Mouse (Mus musculus) bone marrow macrophage, adult 2 months (primary cell): ENCODE measurements at regions not wholly inside any gene's neighbourhood (a gene's known extent, or its start where the extent isn't known, plus 50 kb on each side); places are given as distances from the start of the nearest gene placed in this dataset.
"Not testable (repeated sequence)": the region's sequence is repeated elsewhere in the genome, so short reads cannot be mapped to it uniquely, and the experiment has no call there.

Experiments
- H3K27ac ChIP-seq: 2 replicates; pipeline ENCODE4 v1.5.1; 2012; ENCODE audit warnings: low read depth, low read length; ENCODE audit not compliant: insufficient read depth
- H3K4me1 ChIP-seq: 2 replicates; pipeline ENCODE4 v1.6.1; 2012; ENCODE audit warnings: low read length; ENCODE audit not compliant: control insufficient read depth, insufficient read depth
- H3K4me3 ChIP-seq: 2 replicates; pipeline ENCODE4 v1.5.1; 2012; ENCODE audit warnings: mild to moderate bottlenecking, low read length, moderate library complexity; ENCODE audit not compliant: insufficient read depth
- CTCF ChIP-seq: IDR thresholded peaks from 2 replicates; pipeline ENCODE4 v1.5.1; 2012; ENCODE audit warnings: low read depth, mild to moderate bottlenecking, low read length, moderate library complexity
- POLR2A ChIP-seq: IDR thresholded peaks from 2 replicates; pipeline ENCODE4 v1.6.1; 2012; ENCODE audit warnings: mild to moderate bottlenecking, low read depth, low read length, borderline replicate concordance

DNA sequence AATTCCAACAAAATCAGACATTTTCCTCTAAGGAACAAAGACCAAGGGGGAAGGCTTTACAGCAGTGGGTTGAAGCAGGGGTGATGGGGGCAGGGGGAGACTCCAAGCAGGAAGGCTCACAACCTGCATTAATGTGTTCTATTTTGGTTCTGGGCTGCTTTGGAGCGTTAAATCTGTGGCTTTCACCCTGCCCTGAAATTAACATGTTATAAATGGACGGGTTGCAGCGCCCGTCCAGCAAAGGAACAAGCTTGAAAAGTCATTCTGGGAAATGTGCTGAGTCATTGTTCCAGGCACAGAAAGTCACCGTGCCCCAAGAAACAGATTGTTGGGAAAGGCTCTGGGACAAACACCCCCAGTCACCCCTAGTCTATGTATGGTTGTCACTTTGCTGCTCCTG is 127.2 kb upstream of the Gmds start:
- TF ChIP-seq POLR2A (no peak), CTCF (no peak)
- peaks cover 5% of the 10 kb centered on the region; the same call in 1 of the 2 replicates for H3K4me1 ChIP-seq

DNA sequence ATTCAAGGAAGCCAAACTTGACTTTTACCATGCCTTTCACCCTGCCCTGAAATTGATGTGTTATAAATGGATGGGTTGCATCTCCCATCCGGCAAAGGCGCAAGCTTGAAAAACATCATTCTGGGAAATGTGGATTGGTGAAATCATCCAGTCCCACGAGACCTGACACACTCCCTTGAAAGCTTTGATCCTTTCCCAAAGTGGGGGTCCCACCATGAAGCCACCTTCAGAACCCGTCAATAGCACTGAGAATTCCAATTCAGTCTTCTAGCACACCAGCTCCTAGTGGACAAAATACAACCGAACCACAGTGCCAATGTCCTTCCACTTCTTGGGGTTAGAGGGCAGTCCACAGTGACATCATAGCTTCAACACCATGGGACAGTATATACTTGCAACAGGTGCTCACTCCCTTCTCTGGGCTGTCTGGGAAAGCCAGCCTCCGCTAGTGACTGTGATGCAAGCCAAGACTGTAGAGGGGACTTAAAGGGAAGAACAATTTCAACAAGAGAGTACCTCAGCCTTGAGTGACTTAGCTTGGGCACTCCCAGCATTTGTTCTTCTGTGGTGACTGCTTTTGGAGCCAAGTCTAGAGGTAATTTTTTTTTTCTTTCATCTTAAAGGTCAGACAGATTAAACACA is 126.6 kb upstream of the Gmds start:
- Histone ChIP-seq H3K27ac (no peak overlapping the region), H3K4me1 (peaks cover 5% of the 10 kb centered on the region; the same call in 1 of the 2 replicates), H3K4me3 (no peak overlapping the region)
- TF ChIP-seq POLR2A (no peak), CTCF (no peak)

More for the DNA sequence above, 127.2 kb upstream of the Gmds start:
- Histone ChIP-seq H3K4me3 (no peak overlapping the region), H3K27ac (no peak overlapping the region)

DNA sequence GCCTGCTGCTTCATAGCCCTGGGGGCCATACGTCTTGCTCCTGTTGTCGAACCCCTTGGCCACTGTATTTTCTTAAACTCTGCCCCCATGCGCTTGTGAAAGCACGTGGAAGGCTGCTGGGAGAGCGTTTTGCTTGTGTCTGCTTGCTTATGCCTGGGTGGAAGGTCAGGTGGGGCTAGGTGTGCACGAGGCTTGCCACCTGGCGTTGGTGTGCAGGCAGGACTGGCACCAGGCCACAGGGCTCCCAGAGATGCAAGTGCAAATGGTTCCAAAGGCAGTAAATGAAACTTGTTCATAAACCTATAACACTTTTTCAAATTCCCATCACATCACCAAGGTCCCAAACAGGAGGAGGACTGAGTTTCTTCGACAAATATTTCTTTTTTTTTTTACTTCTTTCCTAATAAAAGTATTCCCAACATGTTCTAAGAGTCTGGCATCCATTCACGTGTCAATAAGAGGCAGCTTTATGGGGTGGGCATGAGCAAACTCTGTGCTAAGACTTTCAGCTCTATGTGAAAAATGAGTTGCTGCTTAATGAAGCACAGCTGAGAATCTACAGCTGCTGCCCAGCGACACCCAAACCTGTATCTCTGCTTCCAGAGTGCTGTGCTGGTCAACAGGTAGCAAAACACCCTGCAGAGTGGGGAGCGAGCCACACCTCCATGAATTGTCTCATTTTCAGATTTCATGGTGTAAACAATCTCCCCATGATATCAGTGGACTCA is 116.0 kb upstream of the Gmds start:
- Histone ChIP-seq H3K4me3 (no peak overlapping the region), H3K4me1 (no peaks in the 10 kb centered on the region), H3K27ac (no peak overlapping the region)
- TF ChIP-seq POLR2A (no peak), CTCF (no peak)

DNA sequence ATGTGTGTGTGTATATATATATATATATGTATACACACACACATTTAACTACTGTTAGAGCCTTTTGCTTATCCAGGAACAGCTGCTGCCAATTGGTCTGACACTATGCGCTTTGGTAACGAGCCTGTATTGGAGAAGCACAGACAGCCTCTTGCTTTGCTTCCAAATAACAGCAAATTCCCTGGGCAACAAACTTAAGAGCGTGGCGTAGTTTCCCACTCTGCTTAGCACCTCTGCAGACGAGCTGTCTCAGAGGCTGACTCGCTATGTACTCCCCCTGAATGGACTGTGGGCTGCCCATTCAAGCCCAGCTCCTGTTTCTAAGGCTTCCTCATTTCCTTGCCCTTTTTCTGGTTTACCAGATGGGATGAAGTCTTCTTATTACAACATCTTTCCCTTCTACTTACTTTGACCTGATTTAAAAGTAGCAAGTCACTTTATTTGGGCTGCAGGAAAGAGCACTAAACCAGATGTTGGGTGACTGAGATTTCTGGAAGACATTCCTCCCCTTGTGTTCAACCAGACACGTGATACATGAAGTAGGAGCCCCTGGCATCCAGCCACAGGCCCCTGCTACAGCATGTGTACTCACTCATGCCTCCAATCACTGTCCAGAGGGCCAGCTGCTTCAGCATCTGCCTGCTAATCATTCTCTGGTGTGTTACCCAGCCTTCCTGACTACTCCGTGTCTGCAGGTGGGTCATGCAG is 111.3 kb upstream of the Gmds start:
- TF ChIP-seq CTCF (no peak), POLR2A (no peak)
- Histone ChIP-seq H3K27ac (no peak overlapping the region), H3K4me3 (no peak overlapping the region), H3K4me1 (no peaks in the 10 kb centered on the region)

DNA sequence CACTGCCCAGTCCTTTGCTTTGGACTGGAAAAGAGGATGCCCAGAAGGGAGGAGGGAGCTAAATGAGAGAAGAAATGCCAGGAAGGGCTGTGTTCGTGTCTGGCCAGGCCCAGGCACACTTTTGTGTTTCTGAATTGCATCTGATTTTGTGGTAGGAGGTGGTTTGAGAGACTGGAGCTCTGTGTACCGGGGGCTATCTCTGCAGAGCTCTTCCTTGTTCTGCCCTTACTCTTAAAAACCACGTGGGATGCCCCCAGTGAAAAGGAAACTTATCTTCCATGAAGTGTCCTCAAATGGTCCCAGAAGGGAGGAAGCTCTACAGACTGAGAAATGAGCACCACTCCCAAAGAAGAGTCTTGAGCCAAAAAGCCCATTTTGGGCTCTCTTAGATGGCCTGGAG is 106.0 kb upstream of the Gmds start:
- H3K4me1 ChIP-seq, result no peaks in the 10 kb centered on the region
- H3K27ac ChIP-seq, result no peak overlapping the region
- no peak overlapping the region for H3K4me3 ChIP-seq
- TF ChIP-seq POLR2A, result no peak
- no peak for TF ChIP-seq CTCF

DNA sequence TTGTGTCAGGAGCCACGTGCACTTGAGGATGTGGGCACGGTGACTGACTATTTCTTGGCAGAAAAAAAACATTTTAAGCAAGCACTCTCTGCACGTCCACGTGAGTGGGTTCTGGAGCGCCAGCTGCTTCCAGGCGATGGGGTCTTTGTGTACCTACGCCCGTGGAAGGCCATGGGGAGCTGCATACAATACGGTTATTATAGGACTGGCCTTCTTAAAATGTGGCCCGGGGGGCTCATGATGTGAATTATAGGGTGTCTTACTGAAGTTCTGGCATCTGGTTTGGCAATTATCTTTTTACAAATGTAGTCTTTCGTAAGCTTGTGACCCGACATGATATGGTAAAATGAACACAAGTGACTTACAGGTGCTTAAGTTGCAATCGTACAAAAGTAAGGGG is 103.5 kb upstream of the Gmds start:
- Histone ChIP-seq H3K27ac (no peak overlapping the region), H3K4me3 (no peak overlapping the region), H3K4me1 (no peaks in the 10 kb centered on the region)

DNA sequence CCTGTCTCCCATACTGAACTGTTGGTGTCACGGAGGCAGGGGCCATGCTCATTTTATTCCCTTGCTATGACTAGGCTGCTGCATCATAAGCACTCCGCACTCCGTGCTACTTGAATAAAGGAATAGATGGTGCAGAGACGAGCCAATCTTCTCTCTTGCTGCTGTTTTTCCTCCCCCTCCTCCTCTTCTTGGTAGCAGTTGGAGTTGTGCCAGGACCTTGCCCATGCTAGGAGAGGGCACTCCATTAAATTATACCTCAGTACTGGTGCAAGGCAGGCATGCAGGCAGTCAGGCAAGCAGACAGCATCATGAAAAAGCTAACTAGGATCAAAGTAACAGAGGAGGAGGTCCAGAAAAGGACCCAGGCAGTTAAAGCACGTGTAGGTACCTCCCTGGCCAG is 96.6 kb upstream of the Gmds start:
- Histone ChIP-seq H3K4me3 (no peak overlapping the region), H3K27ac (no peak overlapping the region), H3K4me1 (no peaks in the 10 kb centered on the region)
- TF ChIP-seq CTCF (no peak), POLR2A (no peak)

More for the DNA sequence above, 103.5 kb upstream of the Gmds start:
- TF ChIP-seq CTCF, result no peak
- TF ChIP-seq POLR2A, result no peak

DNA sequence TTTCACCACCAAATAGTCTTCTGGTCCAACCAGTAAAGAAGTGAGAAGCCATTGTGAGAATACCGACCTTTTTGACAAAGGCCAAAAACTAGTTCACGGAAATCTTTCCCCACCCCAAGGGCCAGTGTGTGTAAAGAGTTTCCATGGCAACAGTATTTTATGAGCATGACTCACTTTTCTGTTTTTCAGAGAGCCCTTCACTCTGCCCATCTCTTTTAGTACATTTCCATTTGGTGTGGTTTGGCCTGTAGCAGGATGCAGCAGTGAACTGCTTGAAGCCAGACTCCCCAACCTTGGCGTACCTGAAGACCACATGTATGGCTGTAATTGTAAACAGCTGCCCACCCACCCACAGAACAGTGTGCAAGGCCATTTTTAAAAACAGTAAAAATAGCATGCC is 89.9 kb upstream of the Gmds start:
- TF ChIP-seq POLR2A (no peak), CTCF (no peak)
- Histone ChIP-seq H3K4me3 (no peak overlapping the region), H3K4me1 (no peaks in the 10 kb centered on the region; the same call in 1 of the 2 replicates), H3K27ac (no peak overlapping the region)

DNA sequence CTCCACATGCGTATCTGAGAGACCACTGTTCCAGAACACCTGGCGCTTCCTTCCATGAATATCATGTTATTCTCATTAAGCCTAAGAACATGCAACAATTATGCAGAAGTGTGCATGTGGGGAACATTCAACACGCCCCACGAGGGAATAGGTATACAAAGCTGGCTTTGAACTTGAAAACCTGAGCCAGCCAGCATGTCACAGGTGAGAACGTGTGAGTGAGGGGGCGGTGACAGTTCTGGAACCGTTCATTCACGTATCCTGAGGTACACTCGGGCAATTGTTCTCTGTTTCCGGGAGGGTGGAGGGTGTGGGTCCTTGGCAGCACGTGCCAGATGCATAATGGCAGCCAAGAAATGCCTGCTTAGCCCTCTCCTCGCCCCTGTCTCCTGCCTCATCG is 88.4 kb upstream of the Gmds start:
- Histone ChIP-seq H3K27ac (no peak overlapping the region), H3K4me1 (no peaks in the 10 kb centered on the region; the same call in 1 of the 2 replicates), H3K4me3 (no peak overlapping the region)
- TF ChIP-seq POLR2A, result no peak
- no peak for TF ChIP-seq CTCF

DNA sequence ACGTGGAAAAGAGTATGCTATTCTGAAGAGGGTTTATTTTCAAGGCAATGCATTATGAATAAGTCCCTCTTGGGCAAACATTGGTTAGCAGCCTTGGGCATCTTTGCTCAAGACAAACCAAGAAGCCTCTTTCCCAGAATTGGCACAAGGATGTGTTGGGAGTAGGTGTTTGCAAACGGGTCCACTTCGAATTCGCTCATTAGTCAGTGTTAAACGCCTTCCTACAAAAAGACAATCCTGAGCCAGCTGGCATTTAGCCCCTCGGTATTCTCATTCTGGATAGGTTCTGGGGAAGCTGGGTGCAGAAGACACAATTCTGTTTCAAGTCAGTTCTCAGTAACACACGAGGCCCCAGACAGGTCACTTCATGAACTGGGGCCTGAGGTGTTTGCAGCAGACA is 87.7 kb upstream of the Gmds start:
- no peak overlapping the region for H3K4me3 ChIP-seq
- H3K4me1 ChIP-seq, result no peaks in the 10 kb centered on the region; the same call in 1 of the 2 replicates
- no peak overlapping the region for H3K27ac ChIP-seq
- TF ChIP-seq POLR2A (no peak), CTCF (no peak)

DNA sequence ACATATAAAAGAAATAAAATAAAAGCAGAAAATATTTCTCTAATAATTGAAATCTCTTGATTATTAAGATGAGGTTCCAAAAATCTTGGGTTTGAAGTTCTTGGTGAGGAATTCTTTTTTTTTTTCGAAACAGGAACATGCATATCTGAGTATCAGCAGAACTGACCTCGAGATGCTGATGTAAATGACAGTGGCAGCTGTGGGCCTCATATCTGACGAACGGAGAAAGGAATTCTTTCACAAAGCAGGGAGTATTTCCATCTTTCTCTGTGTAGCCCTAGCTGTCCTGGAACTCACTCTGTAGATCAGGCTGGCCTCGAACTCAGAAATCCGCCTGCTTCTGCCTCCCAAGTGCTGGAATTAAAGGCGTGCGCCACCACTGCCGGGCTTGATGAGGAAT is 86.0 kb upstream of the Gmds start:
- not testable (repeated sequence) for H3K4me3 ChIP-seq, H3K4me1 ChIP-seq, H3K27ac ChIP-seq
